Mouse (Mus musculus): ENCODE measurements at regions not wholly inside any gene's neighbourhood (a gene's known extent, or its start where the extent isn't known, plus 50 kb on each side); places are given as distances from the start of the nearest gene placed in this dataset.

DNA sequence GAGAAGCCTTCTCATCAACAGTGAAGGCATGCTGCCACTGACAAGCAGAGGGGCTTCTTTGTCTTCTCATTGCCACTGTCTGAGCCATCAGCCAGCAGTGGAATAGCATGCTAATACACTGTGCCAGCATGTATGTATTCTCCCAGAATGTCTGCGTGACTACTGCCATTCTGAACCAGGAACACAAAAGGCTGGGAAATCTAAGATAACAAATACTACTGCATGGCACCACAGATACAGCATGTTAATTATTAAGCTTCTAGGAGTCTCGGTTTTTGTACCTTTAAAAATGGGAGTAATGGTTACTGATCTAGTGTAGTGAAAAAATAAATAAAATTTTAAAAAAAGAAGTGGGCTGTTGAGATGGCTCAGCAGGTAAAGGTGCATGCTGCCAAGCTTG is 425.9 kb upstream of the Kif2a start:
- no peaks in the 10 kb centered on the region for H3K36me3 ChIP-seq
- 66% methylated on average over 2 of the region's 2 CpGs for WGBS
- H3K4me3 ChIP-seq = no peak overlapping the region
- no peak for ATAC-seq (ENCODE audit: low FRiP score)
- no peak overlapping the region for H3K27ac ChIP-seq
- 0 out of 2 replicates have a peak, but pooled peaks cover 2% of the 10 kb centered on the region for H3K4me1 ChIP-seq (replicated peaks)
- no peak overlapping the region for H3K9ac ChIP-seq
- no peaks in the 10 kb centered on the region for H3K9me3 ChIP-seq
- no peak overlapping the region for H3K4me2 ChIP-seq
- no peaks in the 10 kb centered on the region for H3K27me3 ChIP-seq

DNA sequence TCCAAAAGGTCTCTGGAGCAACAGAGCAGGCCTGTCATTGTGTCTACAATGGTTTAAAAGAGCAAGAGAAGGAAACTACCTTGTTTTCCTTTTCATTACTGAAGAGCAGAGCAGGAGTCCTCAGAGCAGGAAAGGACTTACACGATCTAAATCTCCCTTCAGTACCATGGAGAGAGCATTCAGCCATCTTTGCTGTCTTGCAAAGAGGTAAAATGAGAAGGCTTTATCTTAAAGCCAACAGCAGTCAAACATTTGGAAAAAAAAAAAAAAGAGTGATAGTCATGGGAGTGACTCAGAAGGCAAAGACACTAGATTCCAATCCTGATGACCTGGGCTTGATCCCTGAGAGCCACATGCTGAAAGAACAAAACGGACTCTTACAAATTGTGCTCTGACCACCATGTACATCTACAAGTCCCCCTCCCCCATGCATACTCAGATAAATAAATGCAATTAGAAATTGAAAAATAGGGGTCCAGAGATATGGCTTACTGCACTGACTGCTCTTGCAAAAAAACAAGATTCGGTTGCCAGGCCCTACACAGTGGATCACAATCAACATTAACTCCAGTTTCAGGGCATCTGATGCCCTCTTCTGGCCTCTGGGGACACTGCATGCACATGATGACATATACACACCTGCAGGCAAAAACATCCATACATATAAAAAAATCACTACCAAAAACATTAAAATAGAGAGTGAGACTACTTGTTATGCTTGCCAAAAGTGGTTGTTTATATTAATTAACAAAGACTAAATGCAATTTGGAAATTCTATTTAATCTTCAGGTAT is 397.6 kb upstream of the Kif2a start:
- no peak overlapping the region for H3K4me2 ChIP-seq
- no peaks in the 10 kb centered on the region; the same call in 1 of the 2 replicates for H3K9me3 ChIP-seq
- H3K9ac ChIP-seq = no peak overlapping the region
- H3K36me3 ChIP-seq = no peaks in the 10 kb centered on the region
- ATAC-seq (ENCODE audit: low FRiP score) = no peak
- H3K27me3 ChIP-seq = no peaks in the 10 kb centered on the region
- 84% methylated on average over 3 of the region's 3 CpGs for WGBS
- no peak overlapping the region for H3K27ac ChIP-seq
- H3K4me1 ChIP-seq (replicated peaks) = no peaks in the 10 kb centered on the region
- no peak overlapping the region for H3K4me3 ChIP-seq

DNA sequence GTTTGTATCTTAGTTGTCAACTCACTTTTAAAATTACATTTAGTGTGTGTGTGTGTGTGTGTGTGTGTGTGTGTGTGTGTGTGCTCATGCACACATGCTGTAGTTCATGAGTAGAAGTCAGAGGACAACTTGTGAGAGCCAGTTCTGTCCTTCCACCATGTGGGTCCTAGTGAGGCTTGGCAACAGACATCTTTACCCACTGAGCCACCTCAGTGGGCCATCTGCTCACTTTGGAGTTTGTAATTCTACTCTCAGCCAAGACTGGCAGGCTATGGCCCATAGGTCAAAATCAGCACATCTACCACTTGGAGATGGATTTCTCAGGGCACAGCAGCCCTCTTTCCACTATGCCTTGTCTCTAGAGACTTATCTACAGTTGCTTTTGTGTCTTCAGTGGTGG is 388.3 kb upstream of the Kif2a start:
- H3K27ac ChIP-seq = no peak overlapping the region
- H3K9me3 ChIP-seq = no peaks in the 10 kb centered on the region
- H3K27me3 ChIP-seq = no peaks in the 10 kb centered on the region
- peaks cover 6% of the 10 kb centered on the region; the same call in 1 of the 2 replicates for H3K4me1 ChIP-seq (replicated peaks)
- ATAC-seq (ENCODE audit: low FRiP score) = no peak
- no peak overlapping the region for H3K9ac ChIP-seq
- no peaks in the 10 kb centered on the region for H3K36me3 ChIP-seq
- no peak overlapping the region for H3K4me3 ChIP-seq
- H3K4me2 ChIP-seq = no peak overlapping the region

DNA sequence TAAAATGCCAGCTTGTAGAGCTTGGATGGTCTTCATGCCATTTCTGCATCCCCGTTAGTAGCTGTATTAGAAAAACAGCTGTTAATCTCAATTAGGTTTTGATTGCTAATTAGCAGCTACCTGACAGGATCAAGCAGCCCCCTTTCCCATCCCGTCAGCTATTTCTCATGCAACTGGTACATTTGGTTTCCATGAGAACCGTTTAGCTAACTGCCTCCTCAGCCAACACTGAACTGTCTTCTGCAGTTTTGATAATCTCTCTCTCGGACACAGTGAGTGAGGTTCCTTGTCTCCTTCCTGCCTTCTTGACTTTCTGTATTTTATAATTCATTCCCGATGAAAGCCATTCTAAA is 385.7 kb upstream of the Kif2a start:
- ATAC-seq (ENCODE audit: low FRiP score) = no peak
- 77% methylated on average over 5 of the region's 5 CpGs for WGBS

DNA sequence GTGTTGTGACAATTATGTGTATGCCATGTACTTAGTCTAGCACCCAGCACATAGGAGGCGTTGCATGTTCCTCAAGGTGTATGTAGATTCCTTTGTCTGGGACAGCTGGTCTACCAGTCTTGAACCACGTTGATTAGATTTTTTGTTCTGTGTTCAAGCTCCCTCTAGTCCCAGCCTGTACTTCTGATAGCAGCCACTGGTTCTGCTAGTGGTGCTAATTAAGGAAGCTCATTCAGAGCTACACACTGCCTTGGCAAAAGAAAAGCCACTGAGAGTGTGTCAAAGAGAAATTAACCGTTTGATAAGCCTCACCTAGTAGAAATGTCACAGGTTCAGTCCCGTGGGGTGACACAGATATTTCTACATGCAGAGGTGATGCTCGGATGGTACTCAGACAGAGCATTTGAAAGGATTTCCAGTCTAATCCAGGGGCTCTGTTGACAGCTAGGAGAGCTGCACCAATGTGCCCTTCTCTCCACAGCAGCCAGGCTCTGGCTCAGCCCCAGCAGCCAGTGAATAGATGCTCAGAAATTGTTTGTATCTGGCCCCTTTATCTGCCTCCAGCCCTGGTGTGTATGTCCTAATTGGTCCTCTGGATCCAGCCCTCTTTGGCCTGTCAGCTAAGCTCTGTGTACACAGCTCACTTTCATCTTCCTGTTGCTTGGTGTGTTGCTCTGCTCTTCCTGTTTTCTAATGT is 385.2 kb upstream of the Kif2a start:
- Histone ChIP-seq H3K27ac (peak overlapping the region; percentile 52; the same call in 1 of the 2 replicates), H3K4me1 (replicated peaks) (peaks cover 6% of the 10 kb centered on the region; the same call in 1 of the 2 replicates), H3K4me3 (no peak overlapping the region), H3K9me3 (no peaks in the 10 kb centered on the region), H3K36me3 (no peaks in the 10 kb centered on the region), H3K4me2 (no peak overlapping the region), H3K27me3 (no peaks in the 10 kb centered on the region), H3K9ac (no peak overlapping the region)
- 80% methylated on average over 5 of the region's 5 CpGs for WGBS
- ATAC-seq (ENCODE audit: low FRiP score) = peak; percentile 66; the same call in 1 of the 2 replicates

More for the DNA sequence above, 385.7 kb upstream of the Kif2a start:
- H3K9ac ChIP-seq = no peak overlapping the region
- H3K9me3 ChIP-seq = no peaks in the 10 kb centered on the region
- H3K4me3 ChIP-seq = no peak overlapping the region
- no peak overlapping the region for H3K4me2 ChIP-seq
- H3K27me3 ChIP-seq = no peaks in the 10 kb centered on the region
- peaks cover 6% of the 10 kb centered on the region; the same call in 1 of the 2 replicates for H3K4me1 ChIP-seq (replicated peaks)
- H3K36me3 ChIP-seq = no peaks in the 10 kb centered on the region
- H3K27ac ChIP-seq = peak overlapping the region; percentile 52; the same call in 1 of the 2 replicates

DNA sequence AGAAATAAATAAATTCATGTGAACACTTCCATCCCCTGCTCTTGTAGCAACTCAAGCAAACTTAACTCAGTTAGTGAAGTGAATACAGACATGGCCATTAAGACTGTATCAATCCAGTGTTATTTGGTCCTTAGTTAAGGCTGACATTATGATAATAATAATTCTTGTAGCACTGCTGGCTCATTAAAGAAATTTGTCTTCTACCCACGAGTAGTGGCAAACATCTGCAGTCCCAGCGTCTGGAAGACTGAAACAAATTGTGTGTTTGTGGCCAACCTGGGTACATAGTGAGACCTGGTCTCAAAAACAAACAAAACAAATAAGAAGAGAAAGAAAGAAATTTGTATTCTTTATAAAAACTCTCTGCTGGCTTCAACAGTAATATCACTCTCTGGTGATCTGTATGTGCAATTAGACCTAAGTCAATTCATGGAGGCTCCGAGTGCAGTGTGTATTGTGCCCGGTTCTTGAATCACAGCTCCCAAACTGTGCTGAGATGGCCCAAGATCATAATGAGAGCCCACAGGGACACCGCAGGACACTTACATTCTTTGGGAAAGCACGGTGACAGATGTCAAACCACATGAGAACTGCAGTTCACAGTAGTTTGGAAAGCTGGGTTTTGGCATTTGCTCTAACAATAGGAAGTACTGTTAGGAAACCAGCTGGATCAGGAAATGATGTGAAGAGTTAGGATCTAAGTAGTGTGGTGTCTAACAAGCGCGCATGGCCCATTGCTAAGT is 376.9 kb upstream of the Kif2a start:
- Histone ChIP-seq H3K4me1 (replicated peaks) (no peaks in the 10 kb centered on the region), H3K9me3 (peaks cover 5% of the 10 kb centered on the region; the same call in 1 of the 2 replicates), H3K4me3 (no peak overlapping the region), H3K27ac (no peak overlapping the region), H3K4me2 (no peak overlapping the region), H3K36me3 (no peaks in the 10 kb centered on the region), H3K27me3 (no peaks in the 10 kb centered on the region), H3K9ac (no peak overlapping the region)
- ATAC-seq (ENCODE audit: low FRiP score) = no peak
- 57% methylated on average over 8 of the region's 8 CpGs for WGBS

DNA sequence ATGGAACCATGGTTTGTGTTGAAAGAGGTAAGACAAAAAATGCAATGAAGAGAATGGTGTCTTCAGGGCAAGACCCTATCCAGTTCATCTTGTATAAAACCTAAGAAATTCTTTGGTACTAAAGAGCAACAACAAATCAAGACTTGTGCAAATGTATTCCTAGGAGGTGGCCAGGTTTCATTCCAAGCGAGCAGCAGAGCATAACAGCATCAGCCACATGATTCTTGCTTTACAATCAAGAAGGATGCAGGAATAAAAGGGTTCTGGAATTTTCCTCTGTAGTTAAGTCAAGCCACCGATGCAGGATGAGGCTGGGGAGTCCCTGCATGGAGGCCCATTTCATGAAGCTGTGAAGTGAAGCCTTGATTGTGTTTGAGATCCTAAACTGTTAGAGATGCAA is 374.1 kb upstream of the Kif2a start:
- no peak overlapping the region for H3K27ac ChIP-seq
- H3K9ac ChIP-seq = no peak overlapping the region
- H3K4me3 ChIP-seq = no peak overlapping the region
- no peaks in the 10 kb centered on the region for H3K27me3 ChIP-seq
- 85% methylated on average over 2 of the region's 2 CpGs for WGBS
- H3K4me1 ChIP-seq (replicated peaks) = no peaks in the 10 kb centered on the region
- peaks cover 5% of the 10 kb centered on the region; the same call in 1 of the 2 replicates for H3K9me3 ChIP-seq
- ATAC-seq (ENCODE audit: low FRiP score) = no peak
- H3K36me3 ChIP-seq = no peaks in the 10 kb centered on the region
- H3K4me2 ChIP-seq = no peak overlapping the region

DNA sequence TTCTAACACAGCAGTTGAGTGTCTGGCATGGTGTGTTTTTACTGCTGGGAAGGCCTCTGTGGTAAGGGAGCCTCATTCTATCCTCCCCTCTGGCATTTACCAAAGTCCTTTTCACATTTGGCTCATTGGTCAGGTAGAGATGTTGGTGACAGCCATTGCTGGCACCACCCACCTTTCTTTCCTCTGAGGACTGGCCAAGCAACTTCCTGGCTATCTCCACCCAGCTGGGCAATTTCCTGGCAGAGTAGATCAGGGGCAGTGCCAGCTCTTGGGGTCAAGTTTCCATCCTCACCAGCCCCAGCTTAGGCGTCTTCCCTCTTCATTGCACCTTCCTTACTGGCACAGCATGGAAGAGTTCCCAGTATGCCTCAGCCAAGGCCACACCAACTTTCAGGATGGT is 372.5 kb upstream of the Kif2a start:
- 86% methylated on average over 1 of the region's 1 CpGs for WGBS

DNA sequence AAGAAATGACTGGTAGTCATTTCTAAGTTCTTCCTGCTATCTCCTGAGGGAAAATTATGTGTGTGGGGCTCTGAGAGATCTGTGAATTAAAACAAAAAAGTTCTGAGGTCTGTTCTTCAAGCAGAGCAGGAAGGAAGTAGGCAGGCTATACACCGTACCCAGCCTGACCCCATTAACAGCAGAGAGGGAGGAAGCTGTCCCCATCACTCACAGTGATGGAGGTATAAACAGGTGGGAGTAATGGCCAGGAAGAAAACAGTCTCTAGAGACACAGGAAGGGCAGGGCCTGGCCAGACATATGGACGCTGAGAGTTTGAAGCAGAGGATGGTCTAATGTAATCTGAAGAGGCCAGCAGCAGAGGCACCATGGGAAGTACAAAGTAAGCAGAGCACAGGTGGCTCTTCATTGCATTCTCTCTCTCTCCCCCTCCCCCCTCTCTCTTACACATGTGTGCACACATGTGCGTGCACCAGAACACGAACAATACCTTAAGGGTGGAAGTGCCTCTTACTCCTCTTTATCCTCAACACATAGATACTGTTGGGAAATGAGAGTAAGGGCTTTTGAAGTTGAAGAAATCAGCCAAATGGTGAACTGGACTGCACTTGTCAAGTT is 367.7 kb upstream of the Kif2a start:
- H3K4me1 ChIP-seq (replicated peaks) = no peaks in the 10 kb centered on the region
- no peak overlapping the region for H3K9ac ChIP-seq
- H3K36me3 ChIP-seq = no peaks in the 10 kb centered on the region
- ATAC-seq (ENCODE audit: low FRiP score) = no peak
- no peak overlapping the region for H3K4me3 ChIP-seq
- no peaks in the 10 kb centered on the region for H3K9me3 ChIP-seq
- WGBS = 85% methylated on average over 4 of the region's 4 CpGs
- H3K27ac ChIP-seq = no peak overlapping the region
- no peaks in the 10 kb centered on the region for H3K27me3 ChIP-seq
- H3K4me2 ChIP-seq = no peak overlapping the region

More for the DNA sequence above, 372.5 kb upstream of the Kif2a start:
- no peaks in the 10 kb centered on the region for H3K27me3 ChIP-seq
- ATAC-seq (ENCODE audit: low FRiP score) = no peak
- peaks cover 5% of the 10 kb centered on the region; the same call in 1 of the 2 replicates for H3K9me3 ChIP-seq
- no peak overlapping the region for H3K9ac ChIP-seq
- H3K27ac ChIP-seq = no peak overlapping the region
- no peak overlapping the region for H3K4me2 ChIP-seq
- no peaks in the 10 kb centered on the region for H3K4me1 ChIP-seq (replicated peaks)
- H3K4me3 ChIP-seq = no peak overlapping the region
- H3K36me3 ChIP-seq = no peaks in the 10 kb centered on the region

DNA sequence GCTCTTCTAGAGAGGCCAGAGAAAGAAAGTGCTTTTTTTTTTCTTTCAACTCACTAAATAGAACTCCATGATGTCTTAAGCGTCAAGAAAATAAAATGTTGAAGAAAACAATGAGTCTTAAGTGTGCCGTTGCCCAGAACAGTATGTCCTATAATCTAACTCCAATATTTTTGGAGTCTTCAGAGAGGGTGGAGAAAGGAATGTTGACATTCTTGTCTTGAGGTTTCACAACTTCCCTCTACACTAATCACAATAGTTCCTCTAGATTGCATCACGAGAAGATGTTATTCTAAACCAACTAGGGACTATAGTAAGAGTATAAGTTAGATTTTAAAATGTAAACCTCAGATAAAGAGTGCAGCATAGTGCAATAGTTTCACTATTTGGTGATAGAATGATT is 367.1 kb upstream of the Kif2a start:
- H3K36me3 ChIP-seq = no peaks in the 10 kb centered on the region
- no peak for ATAC-seq (ENCODE audit: low FRiP score)
- no peaks in the 10 kb centered on the region for H3K4me1 ChIP-seq (replicated peaks)
- H3K27me3 ChIP-seq = no peaks in the 10 kb centered on the region
- no peak overlapping the region for H3K4me3 ChIP-seq
- no peak overlapping the region for H3K9ac ChIP-seq
- H3K27ac ChIP-seq = no peak overlapping the region
- H3K4me2 ChIP-seq = no peak overlapping the region
- no peaks in the 10 kb centered on the region for H3K9me3 ChIP-seq
- WGBS = 84% methylated on average over 3 of the region's 3 CpGs

DNA sequence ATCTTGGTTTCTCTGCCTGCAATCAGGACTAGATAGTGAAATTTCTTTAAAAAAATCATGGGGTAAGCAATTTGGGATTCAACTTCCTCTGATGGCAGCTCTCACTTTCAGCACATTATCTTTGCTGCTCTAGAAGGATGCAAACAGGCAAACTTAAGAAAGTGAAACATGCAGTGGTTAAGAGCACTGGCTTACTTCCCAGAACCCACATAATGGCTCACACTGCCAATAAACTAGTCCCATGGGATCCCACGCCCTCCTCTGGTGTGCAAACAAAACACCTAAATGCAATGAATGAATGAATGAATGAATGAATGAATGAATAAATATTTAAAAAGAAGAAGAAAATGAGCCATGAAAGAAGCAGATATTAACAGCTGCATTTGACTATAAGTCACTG is 356.1 kb upstream of the Kif2a start:
- Histone ChIP-seq H3K9me3 (no peaks in the 10 kb centered on the region), H3K27me3 (no peaks in the 10 kb centered on the region), H3K4me2 (no peak overlapping the region), H3K36me3 (no peaks in the 10 kb centered on the region), H3K9ac (no peak overlapping the region), H3K4me1 (replicated peaks) (no peaks in the 10 kb centered on the region), H3K4me3 (no peak overlapping the region), H3K27ac (no peak overlapping the region)
- 74% methylated on average over 1 of the region's 1 CpGs for WGBS
- no peak for ATAC-seq (ENCODE audit: low FRiP score)

DNA sequence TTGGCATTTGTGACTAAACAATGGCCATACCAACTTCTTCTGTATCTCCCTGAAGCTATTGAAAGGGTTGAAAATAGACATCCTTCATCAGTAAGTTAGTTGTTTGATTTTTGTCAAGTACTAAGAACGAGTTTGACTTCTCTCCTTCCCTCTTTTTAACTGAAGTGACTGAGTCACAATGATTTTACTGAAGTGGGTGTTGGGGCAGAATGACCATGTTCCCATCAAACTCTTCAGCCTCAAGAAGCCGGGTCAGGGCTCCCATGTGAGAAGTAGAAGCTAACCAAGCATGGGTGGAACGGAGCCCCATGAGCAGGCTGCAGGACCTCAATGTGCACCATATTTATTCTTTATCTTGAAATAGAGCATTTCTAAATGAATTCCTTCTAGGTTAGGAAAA is 350.7 kb upstream of the Kif2a start:
- Histone ChIP-seq H3K4me1 (replicated peaks) (no peaks in the 10 kb centered on the region), H3K27me3 (no peaks in the 10 kb centered on the region), H3K27ac (no peak overlapping the region), H3K4me3 (no peak overlapping the region), H3K9ac (no peak overlapping the region), H3K36me3 (no peaks in the 10 kb centered on the region), H3K9me3 (no peaks in the 10 kb centered on the region), H3K4me2 (no peak overlapping the region)
- WGBS = 87% methylated on average over 3 of the region's 3 CpGs
- no peak for ATAC-seq (ENCODE audit: low FRiP score)
